Mouse (Mus musculus): ENCODE measurements around the gene Hcn4.

Gene Hcn4

GRCm38 (mm10) chr9:58849576-58850315 is 26.5 kb downstream of the Hcn4 start:
- DNase-seq (ENCODE audit: low spot score), result no peak

- no peak for DNase-seq (ENCODE audit: low spot score)
These were observed 31.7 kb downstream of the Hcn4 start for GRCm38 (mm10) chr9:58854931-58855330.

DNA sequence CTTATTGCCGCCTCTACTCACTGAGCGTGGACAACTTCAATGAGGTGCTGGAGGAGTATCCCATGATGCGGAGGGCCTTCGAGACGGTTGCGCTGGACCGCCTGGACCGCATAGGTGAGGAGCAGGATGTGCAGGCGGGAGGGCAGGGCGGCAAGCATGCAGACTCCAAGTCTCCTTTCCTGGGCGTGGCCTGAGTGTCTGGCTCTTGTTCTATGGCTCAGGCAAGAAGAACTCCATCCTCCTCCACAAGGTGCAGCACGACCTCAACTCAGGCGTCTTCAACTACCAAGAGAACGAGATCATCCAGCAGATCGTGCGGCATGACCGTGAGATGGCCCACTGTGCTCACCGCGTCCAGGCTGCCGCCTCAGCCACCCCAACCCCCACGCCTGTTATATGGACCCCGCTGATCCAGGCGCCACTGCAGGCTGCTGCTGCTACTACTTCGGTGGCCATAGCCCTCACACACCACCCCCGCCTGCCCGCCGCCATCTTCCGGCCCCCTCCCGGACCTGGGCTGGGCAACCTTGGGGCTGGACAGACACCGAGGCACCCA is 35.9 kb downstream of the Hcn4 start:
- DNase-seq (ENCODE audit: low spot score), result no peak

DNA sequence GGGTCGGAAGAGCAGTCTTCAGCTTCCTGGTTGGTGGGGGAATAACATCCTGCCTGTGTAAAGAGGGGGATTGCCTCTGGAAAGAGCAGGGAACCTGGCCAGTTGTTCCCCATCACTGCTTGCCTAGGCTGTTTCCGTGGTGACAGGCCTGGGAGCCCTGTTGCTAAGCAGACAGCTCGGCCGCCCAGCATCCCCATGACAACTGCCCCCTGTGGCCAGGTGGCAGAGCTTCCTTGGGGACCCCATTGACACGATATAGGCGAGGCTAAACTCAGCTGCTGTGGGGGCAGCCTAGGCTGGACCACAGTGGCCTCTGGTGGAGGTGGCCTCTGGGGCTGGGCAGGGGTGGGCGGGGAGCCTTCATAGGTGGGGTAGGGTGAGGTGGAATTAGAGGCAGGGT is 40.6 kb downstream of the Hcn4 start:
- DNase-seq (ENCODE audit: low spot score), result no peak

GRCm38 (mm10) chr9:58871141-58871540 is 47.9 kb downstream of the Hcn4 start:
- no peak for DNase-seq (ENCODE audit: low spot score)

DNA sequence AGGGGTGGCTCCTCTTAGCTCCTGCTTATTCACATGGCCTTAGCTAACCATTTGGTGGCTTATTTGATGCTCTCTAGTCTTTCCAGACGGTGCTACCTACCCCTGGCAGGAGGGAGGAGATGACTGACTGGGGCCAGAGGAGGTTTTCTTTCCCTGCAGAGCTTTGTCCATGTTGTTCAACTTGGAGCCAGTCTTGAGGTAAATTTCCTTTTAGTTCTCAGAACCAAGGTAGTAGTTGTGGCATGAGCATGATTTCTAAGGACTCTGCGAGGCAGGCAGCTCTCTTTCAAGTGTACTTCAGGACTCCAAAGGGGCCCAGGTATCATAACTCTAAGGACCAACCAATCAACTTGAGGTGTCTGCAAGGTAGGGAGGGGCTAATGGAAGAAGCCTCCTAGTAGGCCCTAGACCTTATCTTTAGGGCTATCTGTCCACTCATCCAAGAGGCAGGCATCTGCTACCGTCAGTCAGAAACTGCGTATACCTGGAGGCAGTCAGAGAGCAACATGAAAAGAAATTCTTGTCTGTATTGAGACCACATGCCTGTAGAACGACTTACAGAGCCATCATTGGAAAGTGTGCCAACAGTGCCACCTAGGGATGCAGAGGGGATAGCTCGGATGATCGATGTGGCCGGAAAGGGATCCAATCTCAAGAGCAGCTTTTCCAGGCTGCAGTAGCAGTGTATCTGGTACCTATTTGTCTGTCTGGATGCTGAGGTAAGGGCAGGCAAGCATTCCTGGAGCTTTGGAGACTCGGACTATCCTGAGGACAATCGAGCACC is 50.5 kb downstream of the Hcn4 start:
- no peak for DNase-seq (ENCODE audit: low spot score)

DNA sequence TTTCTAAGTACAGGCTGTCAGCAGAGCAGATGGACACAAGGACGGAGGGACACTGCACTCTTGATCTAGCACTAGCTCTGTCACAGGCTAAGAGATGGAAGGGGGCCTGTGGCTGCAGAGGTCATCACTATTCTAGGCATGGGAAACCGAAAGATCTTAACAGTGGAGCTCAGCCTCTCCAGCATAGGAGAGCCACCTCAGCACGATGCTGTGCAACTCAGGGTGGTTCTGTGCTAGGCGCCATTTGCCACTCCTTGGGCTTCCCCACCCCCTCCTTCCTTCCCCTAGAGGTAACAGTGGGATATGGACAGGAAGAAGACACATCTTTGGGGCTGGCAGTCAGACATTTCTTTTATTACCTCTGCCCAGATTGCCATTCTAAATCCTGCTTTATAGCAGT is 51.1 kb downstream of the Hcn4 start:
- no peak for DNase-seq (ENCODE audit: low spot score)

GRCm38 (mm10) chr9:58875439-58875838 is 52.2 kb downstream of the Hcn4 start:
- no peak for DNase-seq (ENCODE audit: low spot score)

- no peak for DNase-seq (ENCODE audit: low spot score)
These were observed 53.9 kb downstream of the Hcn4 start for GRCm38 (mm10) chr9:58876946-58877625.

- DNase-seq (ENCODE audit: low spot score), result no peak
These were observed 56.6 kb downstream of the Hcn4 start for GRCm38 (mm10) chr9:58879836-58880235.

DNA sequence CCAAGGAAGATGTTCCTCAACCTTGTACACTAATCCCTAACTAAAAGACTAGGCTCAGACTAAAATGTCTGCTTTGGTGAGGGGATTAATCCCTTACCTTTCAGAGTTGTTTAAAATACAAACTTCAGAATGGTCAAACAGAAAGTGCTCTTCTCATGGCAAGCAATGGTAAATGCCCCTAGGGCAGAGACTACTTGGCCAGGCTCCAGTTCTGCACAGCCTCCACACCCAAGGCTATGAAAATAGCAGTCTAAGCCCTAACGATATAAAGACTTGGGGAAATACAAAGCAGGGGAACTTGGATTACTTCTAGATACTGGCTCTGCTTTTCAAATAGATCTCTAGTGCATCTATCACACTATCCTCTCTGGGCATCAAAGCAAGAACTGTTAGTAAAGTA is 59.5 kb downstream of the Hcn4 start:
- DNase-seq (ENCODE audit: low spot score), result no peak

DNA sequence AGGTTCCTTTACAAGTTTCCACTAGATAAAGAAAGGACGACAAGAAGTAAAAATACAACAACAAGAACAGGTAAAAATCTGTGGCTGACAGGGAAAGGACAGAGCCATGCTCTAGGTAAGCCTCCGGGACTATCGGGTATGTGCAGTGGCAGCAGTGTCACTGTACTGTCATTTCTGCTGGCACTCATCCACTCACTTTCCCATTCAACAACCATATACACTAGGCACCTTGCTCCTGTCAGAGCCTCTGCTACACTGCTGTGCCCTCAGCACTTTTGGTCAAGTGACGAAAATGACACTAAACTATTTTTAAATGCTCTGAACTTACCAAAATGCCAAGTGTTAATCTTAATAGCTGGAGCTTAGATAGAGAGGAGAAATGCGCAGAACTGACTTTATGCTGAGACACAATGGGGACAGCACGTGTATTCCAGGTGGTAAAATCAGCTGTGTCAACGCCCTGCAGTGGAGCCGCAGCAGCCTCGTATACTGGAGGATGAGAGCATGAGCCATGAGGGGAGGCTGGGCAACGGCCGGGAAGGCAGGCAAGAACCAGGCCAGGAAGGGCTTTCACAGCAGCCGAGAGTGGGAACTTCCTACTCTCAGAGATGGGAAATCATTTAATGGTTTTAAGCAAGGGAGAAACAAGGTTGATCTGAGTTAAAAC is 66.7 kb downstream of the Hcn4 start:
- DNase-seq (ENCODE audit: low spot score), result no peak

DNA sequence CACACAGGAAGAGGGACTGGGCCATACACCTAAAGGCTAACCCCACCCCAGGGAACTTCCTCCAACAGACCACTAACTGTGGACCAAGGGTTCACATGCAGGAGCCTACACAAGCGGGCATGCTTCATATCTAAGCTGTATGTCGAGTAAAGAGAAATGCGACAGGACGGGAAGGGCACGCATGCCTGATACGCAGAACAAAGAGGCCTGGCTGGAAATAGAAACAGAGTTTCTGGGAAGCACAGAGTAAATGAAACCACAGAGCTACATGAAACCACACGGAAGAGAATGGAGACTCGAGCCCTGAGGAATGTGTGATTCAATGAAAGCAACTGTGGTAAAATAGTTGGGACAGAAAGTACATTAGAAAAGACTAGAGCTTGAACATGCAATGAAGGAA is 67.7 kb downstream of the Hcn4 start:
- DNase-seq (ENCODE audit: low spot score), result no peak

DNA sequence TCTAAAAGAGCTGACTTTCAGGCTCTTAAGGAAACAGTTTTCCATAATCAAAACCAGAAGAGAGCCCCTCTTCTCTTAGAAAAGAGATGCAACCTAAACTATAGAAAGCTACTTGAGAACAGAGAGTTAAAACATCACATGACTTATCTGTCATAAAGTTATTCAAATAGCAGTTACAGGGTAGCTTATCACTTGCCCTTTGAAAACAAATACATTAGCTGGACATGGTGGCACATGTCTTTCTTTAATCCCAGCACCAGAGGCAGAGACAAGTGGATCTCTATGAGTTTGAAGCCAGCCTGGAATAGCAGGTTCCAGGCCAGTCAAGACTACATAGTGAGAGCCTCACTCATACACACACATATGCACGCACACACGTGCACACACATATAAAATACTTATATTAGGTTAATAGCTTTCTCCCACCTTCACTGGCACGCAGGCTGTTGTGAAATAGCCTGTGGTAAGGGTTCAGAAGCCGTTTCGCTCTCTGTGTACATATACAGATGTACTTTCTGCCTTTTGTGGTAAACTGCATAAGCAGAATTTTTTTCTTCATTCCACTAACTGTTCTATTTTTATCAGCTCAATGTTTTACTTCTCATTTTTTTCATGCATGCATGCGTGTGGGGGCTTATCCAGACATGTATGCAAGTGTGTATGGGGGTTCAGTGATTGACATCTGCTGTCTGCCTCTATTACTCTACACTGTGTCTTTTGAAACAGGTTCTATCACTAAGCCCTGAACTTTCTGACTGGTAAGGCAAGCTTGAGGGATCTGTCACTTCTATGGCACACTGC is 68.8 kb downstream of the Hcn4 start:
- no peak for DNase-seq (ENCODE audit: low spot score)

GRCm38 (mm10) chr9:58899602-58900001 is 76.4 kb downstream of the Hcn4 start:
- no peak for DNase-seq (ENCODE audit: low spot score)

GRCm38 (mm10) chr9:58902869-58903585 is 79.8 kb downstream of the Hcn4 start:
- peak; percentile 57 for DNase-seq (ENCODE audit: low spot score)

All from testis, postnatal 10 days (tissue).